Mouse (Mus musculus): ENCODE data around the gene Arhgap9.

Arhgap9 gene

GRCm38 (mm10) chr10:127321621-127322020, at the start of gene Arhgap9:
Gene Arhgap9 (plus strand): TSS chr10:127321964.
- DNase-seq (ENCODE audit: low spot score) = peak; percentile 63

- DNase-seq (ENCODE audit: low spot score) = no peak
These were observed 49.4 kb upstream of the Arhgap9 start for GRCm38 (mm10) chr10:127272371-127272770.

- DNase-seq (ENCODE audit: low spot score) = no peak
These were observed 47.3 kb upstream of the Arhgap9 start for GRCm38 (mm10) chr10:127274261-127275022.

DNA sequence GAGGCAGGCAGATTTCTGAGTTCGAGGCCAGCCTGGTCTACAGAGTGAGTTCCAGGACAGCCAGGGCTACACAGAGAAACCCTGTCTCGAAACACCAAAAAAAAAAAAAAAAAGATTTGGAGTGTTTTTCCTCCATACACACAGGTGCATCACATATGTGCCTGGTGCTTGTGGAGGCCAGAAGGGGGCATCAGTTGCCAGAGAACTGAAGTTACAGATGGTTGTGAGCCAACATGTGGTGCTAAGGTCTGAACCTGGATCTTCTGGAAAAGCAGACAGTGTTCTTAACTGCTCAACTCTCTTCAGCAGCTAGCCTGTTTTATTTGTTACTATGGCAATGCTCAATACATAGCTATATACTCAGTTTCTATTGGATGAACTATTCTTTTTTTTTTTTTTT, 42.0 kb upstream of the Arhgap9 start:
- DNase-seq (ENCODE audit: low spot score) = no peak

DNA sequence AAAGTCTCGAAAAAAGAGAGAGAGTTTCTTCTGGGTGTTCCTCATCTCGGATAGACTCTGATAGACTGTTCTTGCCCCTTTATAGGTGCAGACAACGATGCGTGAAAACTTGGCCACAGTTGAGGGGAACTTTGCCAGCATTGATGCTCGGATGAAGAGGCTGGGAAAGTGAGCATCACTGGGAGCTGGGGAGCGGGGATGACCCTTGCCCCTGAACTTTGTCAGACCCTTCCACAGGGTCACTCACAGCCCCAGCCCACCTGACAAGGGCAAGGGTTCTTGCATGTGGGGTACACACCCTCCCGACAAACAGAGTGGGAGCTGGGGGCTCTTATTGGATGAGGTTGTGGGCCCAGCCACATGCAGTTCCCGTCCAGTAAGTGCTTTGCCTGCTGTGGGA, 40.4 kb upstream of the Arhgap9 start:
- no peak for DNase-seq (ENCODE audit: low spot score)

- no peak for DNase-seq (ENCODE audit: low spot score)
These were observed 39.0 kb upstream of the Arhgap9 start for GRCm38 (mm10) chr10:127282620-127283215.

GRCm38 (mm10) chr10:127284105-127284622, 37.6 kb upstream of the Arhgap9 start:
- no peak for DNase-seq (ENCODE audit: low spot score)

- DNase-seq (ENCODE audit: low spot score) = no peak
These were observed 36.9 kb upstream of the Arhgap9 start for GRCm38 (mm10) chr10:127284724-127285500.

DNA sequence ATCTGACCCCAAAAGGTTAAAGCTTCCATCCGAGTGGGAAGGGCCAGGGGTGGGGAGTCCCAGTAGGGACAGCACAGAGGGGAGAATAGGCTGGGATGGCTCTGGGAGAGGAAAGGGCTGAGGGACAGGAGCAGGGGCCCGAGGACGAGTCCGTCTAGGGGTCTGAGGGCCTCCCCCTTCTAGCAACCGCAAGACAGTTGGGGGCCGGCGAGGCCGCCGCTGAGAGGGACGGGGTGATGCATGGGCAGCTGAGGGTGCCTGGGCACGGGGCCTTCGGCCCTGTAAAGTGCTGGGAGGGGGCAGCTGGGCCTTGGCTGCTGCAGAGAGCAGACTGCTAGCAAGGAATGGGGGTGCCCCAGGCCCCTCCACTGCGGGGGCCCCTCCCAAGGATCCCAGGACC, 36.1 kb upstream of the Arhgap9 start:
- no peak for DNase-seq (ENCODE audit: low spot score)

DNA sequence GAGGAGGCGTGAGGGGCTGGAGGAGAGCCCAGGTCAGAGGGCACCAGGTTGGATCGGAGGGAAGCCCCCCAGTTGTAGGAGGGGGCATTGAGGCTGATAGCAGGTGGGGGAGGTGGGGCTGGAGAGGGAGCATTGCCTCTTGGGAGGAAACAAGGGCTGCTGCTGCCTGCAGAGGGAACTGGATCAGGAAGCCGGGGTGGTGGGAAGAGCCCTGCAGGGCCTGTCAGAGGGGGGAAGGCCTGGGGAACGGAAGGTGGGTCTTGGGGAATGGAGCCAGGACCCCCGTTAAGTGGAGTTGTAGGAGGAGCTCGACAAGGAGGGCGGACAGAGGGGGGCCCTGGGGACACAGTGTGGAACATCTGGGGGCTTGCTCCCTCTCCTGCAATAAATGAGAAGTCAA, 35.6 kb upstream of the Arhgap9 start:
- no peak for DNase-seq (ENCODE audit: low spot score)

DNA sequence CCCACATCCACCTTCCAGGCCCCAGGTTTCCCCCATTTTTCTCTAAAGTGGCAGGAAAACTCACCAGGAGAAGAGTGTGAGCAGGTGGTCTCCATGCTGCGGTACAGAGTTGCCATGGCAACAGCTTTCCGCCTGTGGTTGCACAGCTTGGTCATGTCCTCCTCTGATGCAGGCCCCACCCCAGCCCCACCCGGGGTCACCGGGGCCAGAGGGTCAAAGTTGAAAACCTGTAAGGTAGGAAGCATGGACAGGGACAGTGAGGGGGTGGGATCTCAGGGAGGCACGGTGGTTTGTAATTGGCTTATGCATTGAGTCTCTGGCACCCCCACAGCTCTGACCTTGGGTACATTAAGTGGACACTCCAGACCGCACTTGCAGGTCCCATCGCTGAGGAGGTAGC, 35.0 kb upstream of the Arhgap9 start:
- no peak for DNase-seq (ENCODE audit: low spot score)

GRCm38 (mm10) chr10:127287271-127287935, 34.4 kb upstream of the Arhgap9 start:
- no peak for DNase-seq (ENCODE audit: low spot score)

GRCm38 (mm10) chr10:127287936-127288293, 33.8 kb upstream of the Arhgap9 start:
- DNase-seq (ENCODE audit: low spot score) = no peak

- peak; percentile 42 for DNase-seq (ENCODE audit: low spot score)
These were observed 33.4 kb upstream of the Arhgap9 start for GRCm38 (mm10) chr10:127288328-127288799.

DNA sequence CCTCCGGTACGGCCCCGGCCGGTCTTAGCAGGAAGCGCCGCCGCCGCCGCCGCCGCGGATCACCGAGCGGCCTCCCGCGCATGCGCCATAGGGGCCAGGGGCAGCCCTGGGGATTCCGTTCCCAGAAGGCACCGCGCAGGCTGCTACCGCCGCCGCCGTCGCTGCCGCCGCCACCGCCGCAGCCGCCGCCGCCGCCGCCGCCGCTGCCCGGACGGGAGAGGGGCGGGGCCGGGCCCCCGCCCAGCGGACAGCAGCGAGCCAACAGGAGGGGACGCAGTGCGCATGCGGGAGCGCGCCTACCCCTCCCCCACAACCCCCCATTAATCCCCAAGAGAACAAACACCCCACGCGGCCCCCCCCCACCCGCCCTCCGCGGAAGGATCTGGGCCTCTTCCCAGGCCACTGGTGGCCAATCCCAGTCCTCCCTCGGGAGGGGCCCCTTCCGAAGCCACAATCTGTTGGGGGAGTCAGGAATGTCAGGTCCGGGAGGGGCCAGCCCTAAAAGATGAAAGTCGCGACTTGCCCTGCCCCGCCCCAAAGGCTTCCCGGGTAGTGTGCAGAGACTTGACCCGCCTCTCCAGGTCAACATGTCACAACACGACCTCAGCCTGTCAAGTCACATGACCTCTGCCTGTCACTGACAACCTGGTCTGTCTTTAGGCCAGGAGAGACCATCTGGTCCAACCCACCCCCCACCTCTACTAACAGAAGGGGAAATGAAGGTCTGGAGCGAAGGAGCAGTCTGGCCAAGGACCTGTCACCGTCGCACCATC, 32.8 kb upstream of the Arhgap9 start, which contains the start of gene Mbd6:
TSS of gene Mbd6 (minus strand) at position 219 of the 773 bp plus-strand sequence.
- DNase-seq (ENCODE audit: low spot score) = peak; percentile 92

DNA sequence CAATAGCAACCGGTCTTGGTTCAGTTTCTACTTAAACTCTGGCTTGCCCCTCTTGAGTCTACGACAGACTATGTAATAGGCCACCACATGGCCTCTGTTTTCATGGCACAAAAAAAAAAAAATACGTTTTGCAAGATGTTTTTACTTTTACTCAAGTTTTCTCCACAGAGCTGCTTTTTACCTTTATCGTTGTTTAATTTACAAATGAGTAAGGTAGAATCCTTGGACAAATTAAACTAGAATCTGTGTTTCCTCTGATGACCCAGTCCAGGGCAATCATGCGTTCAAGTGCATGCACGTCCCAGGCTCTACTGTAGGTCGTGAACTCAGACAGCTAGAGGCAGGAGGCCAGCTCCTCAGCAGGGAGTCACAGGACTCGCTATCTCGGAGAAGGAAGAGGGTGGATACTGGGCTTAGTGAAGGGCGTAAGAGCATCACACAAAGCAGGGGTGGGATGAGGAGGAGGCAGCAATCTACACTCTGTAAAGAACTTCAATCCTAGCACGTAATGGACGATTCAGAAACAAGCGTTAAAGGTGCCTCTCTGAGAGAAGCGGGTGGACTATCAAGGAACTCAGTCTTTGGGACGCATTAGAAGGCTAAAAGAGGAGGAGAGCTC, 32.1 kb upstream of the Arhgap9 start:
- peak; percentile 68 for DNase-seq (ENCODE audit: low spot score)

DNA sequence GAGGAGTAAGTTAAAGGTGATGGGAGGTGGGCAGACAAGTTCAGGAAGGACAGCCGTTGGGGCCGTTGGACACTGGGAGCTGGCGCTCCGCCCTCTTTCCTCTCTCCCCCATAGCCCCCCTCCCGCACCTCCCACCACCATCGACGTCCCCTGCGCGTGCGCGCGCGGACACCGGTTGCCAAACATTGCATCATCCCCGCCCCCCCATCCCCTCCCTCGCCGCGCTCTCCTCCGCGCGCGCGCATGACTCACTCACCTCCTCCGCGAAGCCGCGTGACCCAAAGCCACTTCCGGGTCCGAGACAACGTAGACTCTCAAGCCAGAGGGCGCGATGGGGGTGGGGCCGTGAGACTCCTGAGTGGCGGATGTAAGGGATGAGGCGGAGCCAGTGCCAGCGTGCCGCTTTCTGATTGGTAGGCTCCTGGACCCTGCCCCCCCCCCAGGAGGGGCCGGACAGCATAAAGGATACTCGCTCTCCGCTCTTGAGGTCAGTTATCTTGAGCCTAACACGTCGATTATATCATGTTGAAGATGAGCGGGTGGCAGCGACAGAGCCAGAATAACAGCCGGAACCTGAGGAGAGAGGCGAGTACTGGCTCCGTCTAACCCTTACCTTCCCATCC, 31.3 kb upstream of the Arhgap9 start:
- peak; percentile 99 for DNase-seq (ENCODE audit: low spot score)

DNA sequence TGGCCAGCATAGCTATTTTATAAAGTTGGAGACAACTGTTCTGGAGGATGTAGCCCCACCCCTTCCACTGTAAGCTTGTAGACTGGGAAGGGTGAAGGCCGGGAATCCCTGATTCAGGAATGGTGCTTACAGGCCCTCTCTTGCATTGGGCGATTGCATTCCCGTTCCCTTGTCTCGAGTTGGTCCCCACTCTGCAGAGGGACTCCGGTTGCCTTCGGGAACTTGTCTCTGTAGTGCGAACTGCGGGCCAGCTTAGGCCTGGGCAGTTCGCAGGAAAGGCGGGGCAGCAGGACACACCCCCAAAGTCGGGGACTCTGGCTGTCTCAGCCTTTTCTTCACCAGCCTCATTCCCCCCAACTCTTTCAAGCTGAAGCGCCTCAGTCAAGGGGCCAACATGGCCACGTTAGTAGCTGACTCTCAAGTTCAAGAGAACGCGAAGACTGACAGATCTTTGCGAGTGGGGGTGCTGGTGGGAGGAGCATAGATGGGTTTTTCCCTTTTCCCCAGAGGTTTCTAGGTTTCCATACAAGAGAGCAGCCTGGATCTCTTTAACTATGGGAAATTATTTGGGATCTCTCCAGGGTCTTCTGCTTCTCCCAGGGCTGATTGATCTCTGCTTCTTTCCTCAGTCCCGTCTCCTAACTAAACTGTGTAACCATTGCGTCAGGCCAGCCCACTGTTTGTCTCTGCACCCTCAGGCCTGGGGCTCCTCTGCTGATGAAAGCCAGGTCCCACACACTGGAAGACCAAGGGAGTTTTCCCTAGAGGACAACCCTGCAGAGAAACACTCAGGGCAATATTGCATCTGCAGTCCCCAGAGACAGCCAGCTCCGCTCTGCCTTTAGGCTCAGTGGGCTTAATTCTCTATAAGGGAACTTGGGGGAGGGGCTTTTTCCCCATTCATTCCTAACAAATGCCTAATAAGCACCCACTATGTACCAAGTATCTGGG, 30.6 kb upstream of the Arhgap9 start:
- DNase-seq (ENCODE audit: low spot score) = peak; percentile 59
